Mouse (Mus musculus): ENCODE data around the gene Sall4. TPM values are rescaled to one million over a fixed set of nuclear protein-coding genes. Genes with fewer than 3 reads are reported as not detected.

Gene Sall4
- polyA plus RNA-seq, 1 experiment from 2014 or later = 12.5 TPM

GRCm38 (mm10) chr2:168707766-168708165 lies 60.0 kb downstream of the Sall4 start:
- Histone ChIP-seq H3K4me1 (ENCODE audit: control insufficient read depth, insufficient read depth, low read length) (no peaks in the 10 kb centered on the region), H3K4me3 (ENCODE audit: low read depth, low read length) (no peak overlapping the region), H3K9ac (ENCODE audit: low read length) (no peak overlapping the region), H3K4me2 (ENCODE audit: low read depth, severe bottlenecking) (no peak overlapping the region), H3K27me3 (ENCODE audit: control insufficient read depth, insufficient read depth, low read length) (no peaks in the 10 kb centered on the region), H3K27ac (replicated peaks; ENCODE audit: low read depth, low read length) (no peak overlapping the region), H3K36me3 (ENCODE audit: control insufficient read depth, insufficient read depth, low read length) (no peaks in the 10 kb centered on the region), H3K9me3 (ENCODE audit: control insufficient read depth, low read length) (no peaks in the 10 kb centered on the region)
- no peak for DNase-seq (ENCODE audit: low spot score)
- ATAC-seq (ENCODE audit: insufficient number of reproducible peaks, low FRiP score, low TSS enrichment, low read depth) = no peak
- WGBS = 46% methylated on average over 9 of the region's 9 CpGs

DNA sequence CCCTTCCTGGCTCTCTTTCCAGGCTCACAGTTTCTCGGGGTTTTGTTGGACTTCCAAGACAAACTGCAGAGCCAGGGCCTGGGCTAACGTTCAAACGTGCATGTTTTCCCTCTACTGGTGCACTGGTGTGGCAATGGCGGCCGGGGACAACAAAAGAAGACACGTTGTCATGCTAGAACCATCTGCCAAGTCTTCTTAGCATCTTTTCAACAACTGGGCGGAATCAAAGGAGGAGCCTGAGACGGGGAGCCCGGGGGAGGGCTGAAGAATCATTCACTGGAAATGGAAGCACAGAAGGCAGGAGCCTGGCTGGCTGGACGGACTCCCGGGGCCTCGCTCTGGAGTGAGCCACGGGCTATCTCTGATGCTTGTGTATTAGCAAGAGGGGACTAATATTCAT lies 65.5 kb downstream of the Sall4 start:
- Histone ChIP-seq H3K36me3 (ENCODE audit: control insufficient read depth, insufficient read depth, low read length) (no peaks in the 10 kb centered on the region), H3K27me3 (ENCODE audit: control insufficient read depth, insufficient read depth, low read length) (no peaks in the 10 kb centered on the region), H3K27ac (replicated peaks; ENCODE audit: low read depth, low read length) (no peak overlapping the region), H3K4me3 (ENCODE audit: low read depth, low read length) (no peak overlapping the region), H3K4me1 (ENCODE audit: control insufficient read depth, insufficient read depth, low read length) (no peaks in the 10 kb centered on the region), H3K9me3 (ENCODE audit: control insufficient read depth, low read length) (no peaks in the 10 kb centered on the region), H3K4me2 (ENCODE audit: low read depth, severe bottlenecking) (no peak overlapping the region), H3K9ac (ENCODE audit: low read length) (no peak overlapping the region)
- DNase-seq (ENCODE audit: low spot score) = no peak
- no peak for ATAC-seq (ENCODE audit: insufficient number of reproducible peaks, low FRiP score, low TSS enrichment, low read depth)
- 73% methylated on average over 13 of the region's 13 CpGs for WGBS

Other genes starting within 250 kb of the Sall4 start
- 4.9 and 5.8 TPM in 2 replicates for gene Nfatc2, start 166.3 kb downstream of the Sall4 start, polyA plus RNA-seq (2014; fragmentation: Nextera tagmentation; extraction: Ambion mirVana)
- gene Atp9a, start 25.5 kb downstream of the Sall4 start, polyA plus RNA-seq (2014; fragmentation: Nextera tagmentation; extraction: Ambion mirVana) = 7.0 and 7.5 TPM in 2 replicates
- 45.0 and 45.3 TPM in 2 replicates for gene Zfp64, start 187.6 kb upstream of the Sall4 start, polyA plus RNA-seq (2014; fragmentation: Nextera tagmentation; extraction: Ambion mirVana)